Mouse (Mus musculus) MEL (cell line): Measurements from ENCODE around the gene Khnyn. TPM values are rescaled to one million over a fixed set of nuclear protein-coding genes. Genes with fewer than 3 reads are reported as not detected.

Source experiments
- DNase-seq: peaks from one replicate; pipeline ENCODE4 v3.0.0; 2011; ENCODE audit warnings: low read depth, low spot score
- H3K27ac ChIP-seq: 2 replicates; pipeline ENCODE4 v1.5.1; 2012; ENCODE audit warnings: low read depth, mild to moderate bottlenecking, control low read depth, low read length, moderate library complexity; ENCODE audit not compliant: control insufficient read depth
- H3K27me3 ChIP-seq, 2 experiments: fragments of 150-350 bp in 1 of 2; sonication (generic) in 1 of 2; 2 replicates each; pipeline ENCODE4 v1.6.1; 2012; ENCODE audit warnings: low read length in 2 of 2, mild to moderate bottlenecking in 2 of 2, improper control_type of control experiment in 1 of 2, moderate library complexity in 1 of 2; ENCODE audit not compliant: insufficient read depth in 2 of 2, control insufficient read depth in 1 of 2
- H3K36me3 ChIP-seq, 2 experiments: 2 replicates each; pipeline ENCODE4 v1.6.1; 2012 to 2014; ENCODE audit warnings: low read length in 2 of 2, improper control_type of control experiment in 1 of 2, inconsistent platforms in 1 of 2, mild to moderate bottlenecking in 1 of 2; ENCODE audit not compliant: insufficient read depth in 2 of 2, control insufficient read depth in 1 of 2
- H3K4me1 ChIP-seq, 2 experiments: fragments of 150-350 bp in 1 of 2; sonication (generic) in 1 of 2; 2 replicates each; pipeline ENCODE4 v1.6.1; 2012; ENCODE audit warnings: low read length in 2 of 2, improper control_type of control experiment in 1 of 2, mild to moderate bottlenecking in 1 of 2; ENCODE audit not compliant: insufficient read depth in 2 of 2, control insufficient read depth in 1 of 2
- H3K4me3 ChIP-seq, 2 experiments: fragments of 150-350 bp in 1 of 2; sonication (generic) in 1 of 2; 2 replicates each; pipeline ENCODE4 v1.5.1; 2012; ENCODE audit warnings: low read depth in 2 of 2, low read length in 2 of 2, mild to moderate bottlenecking in 2 of 2, moderate library complexity in 2 of 2, control low read depth in 1 of 2, improper control_type of control experiment in 1 of 2; ENCODE audit not compliant: control insufficient read depth in 1 of 2, insufficient read depth in 1 of 2
- H3K79me2 ChIP-seq: 2 replicates; pipeline ENCODE4 v1.6.1; 2012; ENCODE audit warnings: mild to moderate bottlenecking, low read length, moderate library complexity; ENCODE audit not compliant: control insufficient read depth, poor library complexity, insufficient read depth
- H3K9ac ChIP-seq: 2 replicates; pipeline ENCODE4 v1.6.1; 2012; ENCODE audit warnings: low read depth, mild to moderate bottlenecking, control low read depth, low read length, moderate library complexity; ENCODE audit not compliant: control insufficient read depth, poor library complexity, severe bottlenecking
- H3K9me3 ChIP-seq: fragments of 150-350 bp; sonication (generic); replicated peaks from 2 replicates; pipeline ENCODE4 v1.6.1; 2012; ENCODE audit warnings: mild to moderate bottlenecking, low read length, improper control_type of control experiment, moderate library complexity; ENCODE audit not compliant: insufficient read depth
- ELF1 ChIP-seq: IDR thresholded peaks from 2 replicates; pipeline ENCODE4 v1.6.1; 2014; ENCODE audit warnings: low read depth, mild to moderate bottlenecking, inconsistent platforms, low read length, improper control_type of control experiment, moderate library complexity
- EP300 ChIP-seq, 2 experiments: IDR thresholded peaks; 2 replicates each; pipeline ENCODE4 v1.6.1; 2011; ENCODE audit warnings: improper control_type of control experiment in 2 of 2, low read length in 2 of 2, low read depth in 1 of 2, mild to moderate bottlenecking in 1 of 2
- ETS1 ChIP-seq: IDR thresholded peaks from 2 replicates; pipeline ENCODE4 v1.6.1; 2012; ENCODE audit warnings: low read depth, mild to moderate bottlenecking, inconsistent platforms, low read length, improper control_type of control experiment, moderate library complexity
- JUND ChIP-seq: IDR thresholded peaks from 2 replicates; pipeline ENCODE4 v1.6.1; 2011; ENCODE audit warnings: low read depth, mild to moderate bottlenecking, improper control_type of control experiment, low read length
- KAT2A ChIP-seq: conservative IDR thresholded peaks from 2 replicates; pipeline ENCODE4 v1.6.1; 2012; ENCODE audit warnings: low read depth, low read length, improper control_type of control experiment, inconsistent platforms
- MAFK ChIP-seq: IDR thresholded peaks from 2 replicates; pipeline ENCODE4 v1.6.1; 2011; ENCODE audit warnings: low read depth, mild to moderate bottlenecking, low read length, improper control_type of control experiment, borderline replicate concordance
- MAX ChIP-seq: IDR thresholded peaks from 2 replicates; pipeline ENCODE4 v1.6.1; 2011; ENCODE audit warnings: low read length, improper control_type of control experiment
- MEF2A ChIP-seq: IDR thresholded peaks from 2 replicates; pipeline ENCODE4 v1.6.1; 2014; ENCODE audit warnings: low read depth, mild to moderate bottlenecking, inconsistent platforms, low read length, improper control_type of control experiment; ENCODE audit not compliant: poor library complexity, insufficient replicate concordance, severe bottlenecking; ENCODE audit errors: extremely low read depth
- MXI1 ChIP-seq: IDR thresholded peaks from 2 replicates; pipeline ENCODE4 v1.6.1; 2011; ENCODE audit warnings: mild to moderate bottlenecking, low read depth, low read length, improper control_type of control experiment
- MYB ChIP-seq: IDR thresholded peaks from 2 replicates; pipeline ENCODE4 v1.6.1; 2011; ENCODE audit warnings: mild to moderate bottlenecking, low read depth, low read length, improper control_type of control experiment
- MYC ChIP-seq: IDR thresholded peaks from 2 replicates; pipeline ENCODE4 v1.6.1; 2011; ENCODE audit warnings: low read depth, mild to moderate bottlenecking, low read length, improper control_type of control experiment, moderate library complexity
- NELFE ChIP-seq: IDR thresholded peaks from 2 replicates; pipeline ENCODE4 v1.6.1; 2011; ENCODE audit warnings: low read depth, low read length, improper control_type of control experiment
- SMC3 ChIP-seq: IDR thresholded peaks from 2 replicates; pipeline ENCODE4 v1.6.1; 2011; ENCODE audit warnings: low read depth, low read length, improper control_type of control experiment
- TAL1 ChIP-seq: IDR thresholded peaks from 2 replicates; pipeline ENCODE4 v1.6.1; 2012; ENCODE audit warnings: mild to moderate bottlenecking, inconsistent platforms, low read length, moderate library complexity, mixed read lengths
- UBTF ChIP-seq: IDR thresholded peaks from 2 replicates; pipeline ENCODE4 v1.6.1; 2012; ENCODE audit warnings: low read depth, mild to moderate bottlenecking, inconsistent platforms, low read length, improper control_type of control experiment, moderate library complexity, borderline replicate concordance; ENCODE audit not compliant: insufficient read depth
- USF2 ChIP-seq, 2 experiments: IDR thresholded peaks; 2 replicates each; pipeline ENCODE4 v1.6.1; 2011 to 2012; ENCODE audit warnings: improper control_type of control experiment in 2 of 2, low read length in 2 of 2, borderline replicate concordance in 1 of 2, inconsistent platforms in 1 of 2, low read depth in 1 of 2, mild to moderate bottlenecking in 1 of 2; ENCODE audit not compliant: insufficient read depth in 1 of 2
- ZMIZ1 ChIP-seq: IDR thresholded peaks from 2 replicates; pipeline ENCODE4 v1.6.1; 2012; ENCODE audit warnings: low read depth, mild to moderate bottlenecking, inconsistent platforms, low read length, improper control_type of control experiment, moderate library complexity
- ZNF384 ChIP-seq: IDR thresholded peaks from 2 replicates; pipeline ENCODE4 v1.6.1; 2012; ENCODE audit warnings: low read depth, mild to moderate bottlenecking, inconsistent platforms, low read length, improper control_type of control experiment
- polyA plus RNA-seq, 2 experiments: library from polyadenylated mRNA; stranded (reverse) in 1 of 2; unstranded in 1 of 2; fragments of >175 nt in 1 of 2; fragments of >200 nt in 1 of 2; gene quantifications; 2 replicates each; pipeline versions ENCODE4 v1.2.1 to v1.2.4; 2012; ENCODE audit warnings: low replicate concordance in 2 of 2, low read depth in 1 of 2; ENCODE audit not compliant: insufficient read length in 2 of 2, insufficient read depth in 1 of 2, missing spikeins in 1 of 2
- total RNA-seq: library from RNA; depleted of rRNA; stranded (reverse); fragments of 300-350 nt; gene quantifications from 2 replicates; pipeline ENCODE4 v1.2.3, GENCODE M21; 2012

Khnyn gene
- total and polyA plus RNA-seq, 3 experiments, result 5.2 to 13.3 TPM; not detected in 1

DNA sequence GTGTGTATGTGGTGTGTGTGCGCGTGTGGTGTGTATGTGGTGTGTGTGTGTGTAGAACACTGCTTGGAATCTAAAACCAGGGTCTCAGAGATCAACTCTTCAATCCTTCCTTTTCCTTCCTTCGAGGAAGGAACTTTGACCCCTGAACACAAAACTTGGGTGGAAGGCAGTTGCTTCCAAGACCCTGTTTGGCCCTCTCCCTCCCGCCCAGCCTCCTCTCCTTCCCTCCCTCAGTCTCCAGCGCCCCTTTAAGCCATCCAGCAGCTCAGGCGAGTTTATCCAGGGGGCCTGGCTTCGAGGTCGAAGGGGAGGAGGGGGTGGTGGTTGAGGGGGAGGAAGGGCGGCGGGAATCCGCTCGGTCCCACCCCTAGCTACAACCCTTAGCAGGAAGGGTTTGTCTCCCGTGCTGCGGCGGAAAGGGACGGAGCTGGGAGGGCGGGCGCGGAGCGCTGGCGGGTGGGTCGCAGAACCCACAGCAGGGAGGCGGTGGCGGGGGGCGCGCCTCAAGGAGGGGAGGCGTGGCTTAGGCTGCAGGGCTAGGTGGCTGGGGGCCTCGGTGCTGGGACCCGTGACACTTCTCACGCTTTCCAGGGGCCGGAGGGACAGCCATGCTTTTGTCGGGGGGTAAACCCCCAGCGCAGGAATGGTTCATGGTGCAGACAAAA, 31.0 kb upstream of the Khnyn start, which contains the start of gene Nynrin:
Gene Nynrin, plus strand, starts transcription at position 390 of the 665 bp plus-strand sequence.
- H3K9me3 ChIP-seq, result no peaks in the 10 kb centered on the region
- H3K4me1 ChIP-seq, result no peaks in the 10 kb centered on the region
- TF ChIP-seq MYB (no peak), MAFK (no peak), NELFE (no peak)
- H3K27me3 ChIP-seq, result peaks cover 6 to 18% of the 10 kb centered on the region in 2 experiments
- no peak within 1 kb of the TSS for H3K4me3 ChIP-seq
- no peak within 1 kb of the TSS for H3K9ac ChIP-seq
- no peak within 1 kb of the TSS for H3K27ac ChIP-seq
- H3K79me2 ChIP-seq, result no peaks in the 10 kb centered on the region
- no peaks in the 10 kb centered on the region for H3K36me3 ChIP-seq
- DNase-seq, result no peak

DNA sequence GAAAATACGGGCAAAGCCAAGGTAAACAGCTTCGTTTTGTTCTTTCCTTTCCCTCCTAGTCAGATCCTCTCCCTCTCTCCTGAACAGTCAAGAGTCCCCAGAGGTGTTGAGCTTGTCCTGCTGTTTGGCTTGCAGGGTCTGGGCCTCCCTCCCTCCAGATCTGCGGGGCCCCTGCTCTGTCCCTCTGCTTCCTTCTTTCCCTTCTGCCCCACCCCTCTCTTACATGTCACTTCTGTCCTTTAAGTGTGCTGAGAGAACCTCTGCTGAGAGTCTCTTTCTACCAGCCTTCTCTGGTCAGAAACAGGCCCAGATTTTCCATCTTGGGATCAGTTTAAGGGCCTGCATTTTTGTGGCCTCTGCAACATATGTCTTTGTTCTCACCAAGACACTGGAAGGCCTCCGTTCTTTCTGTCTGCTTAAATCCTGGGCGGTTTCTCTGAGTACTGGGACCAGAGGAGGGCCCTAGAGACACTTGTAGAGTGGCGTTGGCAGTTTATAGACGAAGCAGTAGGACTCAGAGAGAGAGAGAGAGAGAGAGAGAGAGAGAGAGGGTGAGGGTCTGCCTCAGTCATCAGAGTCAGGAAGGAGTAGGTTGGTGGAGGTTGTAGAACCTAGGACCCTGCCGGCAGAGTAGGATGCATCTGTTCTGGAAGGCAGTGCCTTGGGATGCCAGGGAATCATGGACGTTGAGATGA, 30.2 kb upstream of the Khnyn start:
- H3K9me3 ChIP-seq, result no peaks in the 10 kb centered on the region
- H3K27me3 ChIP-seq, result peaks cover 7 to 22% of the 10 kb centered on the region in 2 experiments
- H3K9ac ChIP-seq, result no peak overlapping the region
- no peaks in the 10 kb centered on the region for H3K4me1 ChIP-seq
- H3K4me3 ChIP-seq, result no peak overlapping the region
- no peaks in the 10 kb centered on the region for H3K79me2 ChIP-seq
- H3K27ac ChIP-seq, result no peak overlapping the region
- H3K36me3 ChIP-seq, result no peaks in the 10 kb centered on the region
- no peak for DNase-seq
- TF ChIP-seq ZNF384 (no peak), MXI1 (no peak), UBTF (no peak), ZMIZ1 (no peak), MEF2A (no peak), MAX (no peak), ELF1 (no peak), KAT2A (no peak), ETS1 (no peak), USF2 (IDR thresholded peaks at IDR 0.05; ENCODE audit: borderline replicate concordance in 1 of 2, insufficient read depth in 1 of 2, low read depth in 1 of 2, low read length in 2 of 2) (no peak), EP300 (IDR thresholded peaks at IDR 0.05; ENCODE audit: low read depth in 1 of 2, low read length in 2 of 2) (no peak), TAL1 (no peak), JUND (no peak), MYC (no peak), SMC3 (no peak)
